Mouse (Mus musculus) forebrain, embryonic 16.5 days (tissue): ENCODE data around the gene Vmn1r32. TPM values are rescaled to one million over a fixed set of nuclear protein-coding genes. Genes with fewer than 3 reads are reported as not detected.

Experiments used
- polyA plus RNA-seq: library from polyadenylated mRNA; unstranded; fragments of >200 nt; fragmentation: Nextera tagmentation; extraction: Ambion mirVana; gene quantifications from 2 replicates; pipeline ENCODE4 v1.2.1, GENCODE M21; 2015

Gene Vmn1r32
- polyA plus RNA-seq, 1 experiment from 2014 or later = 0.08 TPM

Other genes starting within 250 kb of the Vmn1r32 start
- gene Mad2l1, start 24.7 kb downstream of the Vmn1r32 start, polyA plus RNA-seq = 36.3 and 43.9 TPM in 2 replicates
- gene Vmn1r33, start 58.2 kb upstream of the Vmn1r32 start, polyA plus RNA-seq = not detected in 2 replicates
- not detected in 2 replicates for gene Vmn1r34, start 83.8 kb upstream of the Vmn1r32 start, polyA plus RNA-seq
- not detected in 2 replicates for gene Vmn1r35, start 125.8 kb upstream of the Vmn1r32 start, polyA plus RNA-seq
- not detected in 2 replicates for gene Vmn1r36, start 159.1 kb upstream of the Vmn1r32 start, polyA plus RNA-seq
- gene Vmn1r37, start 169.3 kb upstream of the Vmn1r32 start, polyA plus RNA-seq = not detected in 2 replicates
- not detected in 2 replicates for gene Vmn1r38, start 222.5 kb upstream of the Vmn1r32 start, polyA plus RNA-seq